Mouse (Mus musculus): Measurements from ENCODE around the gene Sult1c2. TPM values are rescaled to one million over a fixed set of nuclear protein-coding genes. Genes with fewer than 3 reads are reported as not detected.

Gene Sult1c2
- polyA plus RNA-seq, 1 experiment from 2014 or later, result not detected

Other genes starting within 250 kb of the Sult1c2 start
- 43.2 and 43.5 TPM in 2 replicates for gene Sgo1, start 157.0 kb downstream of the Sult1c2 start, polyA plus RNA-seq (2016; fragmentation: Nextera tagmentation; extraction: Ambion mirVana)
- not detected in 2 replicates for gene Sult1c1, start 144.3 kb upstream of the Sult1c2 start, polyA plus RNA-seq (2016; fragmentation: Nextera tagmentation; extraction: Ambion mirVana)